In genomic region chr9:29205680-29206079, GRCm38 (mm10) we compare ENCODE assay signal across 20 mouse cellular contexts.
DNase-seq lines count a peak whose midpoint lies in the region; ATAC-seq lines count a peak whose summit lies in the region.
"Had no signal": no experiment of that assay in that cellular context is flagged by ENCODE, and none has a peak within 500 bp of the region (broad histone marks: within the 10 kb centered on the region; RNA-seq: fewer than 3 reads in every experiment).

No protein-coding gene starts in this region.

- no peak overlapping the region for H3K9ac ChIP-seq in forebrain, embryonic 16.5 days (replicated peaks; ENCODE audit: low read depth, low read length)
- no peak overlapping the region for H3K9ac ChIP-seq in forebrain, embryonic 12.5 days
- H3K9ac ChIP-seq in hindbrain, embryonic 14.5 days, result no peak overlapping the region
- H3K9ac ChIP-seq in hindbrain, embryonic 12.5 days, result no peak overlapping the region
- H3K9ac ChIP-seq: limb, embryonic 15.5 days; liver, embryonic 15.5 days; neural tube, embryonic 15.5 days had no signal

- H3K4me1 ChIP-seq in forebrain, embryonic 16.5 days (replicated peaks; ENCODE audit: control insufficient read depth, insufficient read depth, low read length), result peaks cover 23% of the 10 kb centered on the region
- peaks cover 15% of the 10 kb centered on the region; the same call in 1 of the 2 replicates for H3K4me1 ChIP-seq in forebrain, embryonic 12.5 days
- H3K4me1 ChIP-seq in hindbrain, embryonic 14.5 days (replicated peaks; ENCODE audit: control insufficient read depth, insufficient read depth, low read length), result peaks cover 36% of the 10 kb centered on the region
- H3K4me1 ChIP-seq in hindbrain, embryonic 12.5 days, result peaks cover 13% of the 10 kb centered on the region
- H3K4me1 ChIP-seq: liver, embryonic 15.5 days had no signal

- H3K4me3 ChIP-seq in forebrain, embryonic 16.5 days (replicated peaks; ENCODE audit: low read length), result no peak overlapping the region
- no peak overlapping the region for H3K4me3 ChIP-seq in forebrain, embryonic 12.5 days (replicated peaks)
- H3K4me3 ChIP-seq in hindbrain, embryonic 14.5 days (replicated peaks; ENCODE audit: low read length), result no peak overlapping the region
- no peak overlapping the region for H3K4me3 ChIP-seq in hindbrain, embryonic 12.5 days
- H3K4me3 ChIP-seq: limb, embryonic 15.5 days; liver, embryonic 15.5 days; neural tube, embryonic 15.5 days had no signal

- no peak overlapping the region for H3K27ac ChIP-seq in forebrain, embryonic 16.5 days (ENCODE audit: low read length)
- H3K27ac ChIP-seq in forebrain, embryonic 12.5 days, result no peak overlapping the region
- peak overlapping the region; percentile 43; the same call in 1 of the 2 replicates for H3K27ac ChIP-seq in hindbrain, embryonic 14.5 days
- no peak overlapping the region for H3K27ac ChIP-seq in hindbrain, embryonic 12.5 days
- H3K27ac ChIP-seq: limb, embryonic 15.5 days; liver, embryonic 15.5 days; macrophage; neural tube, embryonic 15.5 days had no signal

- peak; percentile 47 to 48 for DNase-seq in cerebellum, adult 18-20 months
- no peak for DNase-seq in cerebellum, adult 11-12 months
- DNase-seq in hindbrain, embryonic 14.5 days (ENCODE audit: low spot score), result no peak
- DNase-seq in brain, adult 2 months (ENCODE audit: low read depth, low spot score), result peak; percentile 69
- DNase-seq in gastrocnemius, postnatal 4 days (ENCODE audit: low spot score in 2 of 2), result no peak
- DNase-seq: adrenal gland, adult 2 months; embryo, embryonic 11 days; gastrocnemius, postnatal 25 days; kidney, adult 11 months; spleen, adult 18-20 months; thymus, postnatal 25 days had no signal

- H3K27me3 ChIP-seq in forebrain, embryonic 16.5 days (replicated peaks; ENCODE audit: control insufficient read depth, insufficient read depth, low read length), result no peaks in the 10 kb centered on the region
- no peaks in the 10 kb centered on the region for H3K27me3 ChIP-seq in forebrain, embryonic 12.5 days
- no peaks in the 10 kb centered on the region for H3K27me3 ChIP-seq in hindbrain, embryonic 14.5 days (ENCODE audit: control insufficient read depth, insufficient read depth, low read length)
- H3K27me3 ChIP-seq in hindbrain, embryonic 12.5 days, result no peaks in the 10 kb centered on the region
- H3K27me3 ChIP-seq: liver, embryonic 15.5 days; neural tube, embryonic 15.5 days had no signal

- 15% methylated on average over 4 of the region's 4 CpGs for WGBS in forebrain, embryonic 16.5 days
- WGBS in forebrain, embryonic 12.5 days, result 77% methylated on average over 4 of the region's 4 CpGs
- WGBS in hindbrain, embryonic 14.5 days, result 44% methylated on average over 4 of the region's 4 CpGs
- WGBS in hindbrain, embryonic 12.5 days, result 77% methylated on average over 4 of the region's 4 CpGs

- no peaks in the 10 kb centered on the region for H3K36me3 ChIP-seq in forebrain, embryonic 16.5 days (ENCODE audit: control insufficient read depth, insufficient read depth)
- H3K36me3 ChIP-seq in forebrain, embryonic 12.5 days (replicated peaks), result no peaks in the 10 kb centered on the region
- no peaks in the 10 kb centered on the region for H3K36me3 ChIP-seq in hindbrain, embryonic 14.5 days (replicated peaks; ENCODE audit: control insufficient read depth, insufficient read depth)
- H3K36me3 ChIP-seq in hindbrain, embryonic 12.5 days, result no peaks in the 10 kb centered on the region
- H3K36me3 ChIP-seq: limb, embryonic 15.5 days; liver, embryonic 15.5 days; neural tube, embryonic 15.5 days had no signal

- H3K4me2 ChIP-seq in forebrain, embryonic 16.5 days (ENCODE audit: low read length), result no peak overlapping the region
- no peak overlapping the region for H3K4me2 ChIP-seq in forebrain, embryonic 12.5 days
- no peak overlapping the region for H3K4me2 ChIP-seq in hindbrain, embryonic 14.5 days (replicated peaks)
- H3K4me2 ChIP-seq in hindbrain, embryonic 12.5 days (replicated peaks), result no peak overlapping the region
- H3K4me2 ChIP-seq: heart, embryonic 11.5 days; limb, embryonic 15.5 days; liver, embryonic 15.5 days; midbrain, embryonic 11.5 days; neural tube, embryonic 15.5 days had no signal

- no peaks in the 10 kb centered on the region for H3K9me3 ChIP-seq in forebrain, embryonic 16.5 days (ENCODE audit: control insufficient read depth, low read length)
- H3K9me3 ChIP-seq in forebrain, embryonic 12.5 days, result no peaks in the 10 kb centered on the region
- H3K9me3 ChIP-seq in hindbrain, embryonic 14.5 days (ENCODE audit: control insufficient read depth, low read length), result no peaks in the 10 kb centered on the region
- no peaks in the 10 kb centered on the region for H3K9me3 ChIP-seq in hindbrain, embryonic 12.5 days (replicated peaks)
- H3K9me3 ChIP-seq: limb, embryonic 15.5 days; liver, embryonic 15.5 days; neural tube, embryonic 15.5 days had no signal

- peak; percentile 47; the same call in 1 of the 2 replicates for ATAC-seq in forebrain, embryonic 16.5 days
- no peak for ATAC-seq in forebrain, embryonic 12.5 days (ENCODE audit: low FRiP score)
- peak; percentile 48; the same call in 1 of the 2 replicates for ATAC-seq in hindbrain, embryonic 14.5 days (ENCODE audit: low FRiP score)
- ATAC-seq in hindbrain, embryonic 12.5 days (ENCODE audit: low FRiP score), result no peak

Comparison
In these comparisons a context has a peak if more than half of its experiments do, and no peak if none do; other contexts are left out.
1. DNase-seq: peak in cerebellum, adult 18-20 months (2 of 2) and brain, adult 2 months (single experiment); none in cerebellum, adult 11-12 months (single experiment), hindbrain, embryonic 14.5 days (single experiment) and gastrocnemius, postnatal 4 days (0 of 2).
2. ATAC-seq: peak in forebrain, embryonic 16.5 days (single experiment) and hindbrain, embryonic 14.5 days (single experiment); none in forebrain, embryonic 12.5 days (single experiment) and hindbrain, embryonic 12.5 days (single experiment).